27 mouse cellular contexts compared by ENCODE assay signal in genomic region chr10:39516541-39517133, GRCm38 (mm10).
DNase-seq lines count a peak whose midpoint lies in the region; ATAC-seq lines count a peak whose summit lies in the region.
"Had no signal": no experiment of that assay in that cellular context is flagged by ENCODE, and none has a peak within 500 bp of the region (broad histone marks: within the 10 kb centered on the region; RNA-seq: fewer than 3 reads in every experiment).

No protein-coding gene starts in this region.

- H3K4me1 ChIP-seq in midbrain, embryonic 14.5 days (ENCODE audit: control insufficient read depth, insufficient read depth, low read length), result peaks cover 8% of the 10 kb centered on the region; the same call in 1 of the 2 replicates
- peaks cover 25% of the 10 kb centered on the region for H3K4me1 ChIP-seq in midbrain, embryonic 16.5 days (ENCODE audit: control insufficient read depth, insufficient read depth, low read length)

- no peak overlapping the region for H3K4me3 ChIP-seq in midbrain, embryonic 14.5 days (replicated peaks; ENCODE audit: low read depth, low read length)
- no peak overlapping the region for H3K4me3 ChIP-seq in midbrain, embryonic 16.5 days (ENCODE audit: low read depth, low read length)
- H3K4me3 ChIP-seq: erythroblast, embryonic 14.5 days; heart, embryonic 12.5 days; megakaryocyte, embryonic 14.5 days; midbrain, embryonic 12.5 days had no signal

- no peak for DNase-seq in midbrain, embryonic 14.5 days
- DNase-seq in thymus, postnatal 14 days, result peak; percentile 60
- no peak for DNase-seq in thymus, adult 18-20 months
- no peak for DNase-seq in layer of hippocampus, postnatal 36 days
- no peak for DNase-seq in heart, adult 8-10 months (ENCODE audit: low spot score)
- DNase-seq: adrenal gland, postnatal 14 days; cerebellum, adult 11 months; cerebellum, postnatal 10 days; heart, adult 18-20 months; heart, postnatal 4 days; kidney, adult 11 months; kidney, postnatal 14 days; layer of hippocampus, adult 9-11 months; liver; lung, adult 2 months; lung, postnatal 14 days; right cerebral cortex, postnatal 25 days had no signal

- H3K27ac ChIP-seq in midbrain, embryonic 14.5 days (replicated peaks; ENCODE audit: low read depth, low read length), result 0 out of 2 replicates have a peak overlapping the region, but pooled peaks have one; percentile 20
- H3K27ac ChIP-seq in midbrain, embryonic 16.5 days (ENCODE audit: low read length), result no peak overlapping the region
- H3K27ac ChIP-seq: liver, embryonic 14.5 days; stomach, postnatal 0 days had no signal

- H3K9ac ChIP-seq in midbrain, embryonic 14.5 days (replicated peaks; ENCODE audit: low read length), result no peak overlapping the region
- H3K9ac ChIP-seq in midbrain, embryonic 16.5 days (ENCODE audit: low read depth, low read length), result no peak overlapping the region
- H3K9ac ChIP-seq: heart, embryonic 12.5 days; liver, embryonic 14.5 days had no signal

- 92% methylated on average over 6 of the region's 6 CpGs for WGBS in midbrain, embryonic 14.5 days
- 85% methylated on average over 6 of the region's 6 CpGs for whole genome bisulfite sequencing in midbrain, embryonic 16.5 days

- ATAC-seq in midbrain, embryonic 14.5 days (ENCODE audit: low FRiP score, low TSS enrichment), result no peak
- no peak for ATAC-seq in midbrain, embryonic 16.5 days
- peak; percentile 73 for ATAC-seq in granulocyte monocyte progenitor cell, adult 5-6 weeks (replicated peaks; ENCODE audit: poor library complexity, severe bottlenecking)
- ATAC-seq: inflammation-experienced regulatory T-cells, adult 6 months had no signal

- H3K9me3 ChIP-seq in midbrain, embryonic 14.5 days (ENCODE audit: control insufficient read depth, low read length), result no peaks in the 10 kb centered on the region
- no peaks in the 10 kb centered on the region for H3K9me3 ChIP-seq in midbrain, embryonic 16.5 days (replicated peaks; ENCODE audit: control insufficient read depth, low read length, poor library complexity, severe bottlenecking)
- H3K9me3 ChIP-seq: megakaryocyte, embryonic 14.5 days; midbrain, embryonic 12.5 days had no signal

- no peaks in the 10 kb centered on the region for H3K27me3 ChIP-seq in midbrain, embryonic 14.5 days (ENCODE audit: control insufficient read depth, insufficient read depth, low read length)
- H3K27me3 ChIP-seq in midbrain, embryonic 16.5 days (ENCODE audit: control insufficient read depth, insufficient read depth, low read depth, low read length), result no peaks in the 10 kb centered on the region
- H3K27me3 ChIP-seq: heart, embryonic 12.5 days; megakaryocyte, embryonic 14.5 days; midbrain, embryonic 12.5 days had no signal

- no peak overlapping the region for H3K4me2 ChIP-seq in midbrain, embryonic 14.5 days (ENCODE audit: low read length)
- no peak overlapping the region for H3K4me2 ChIP-seq in midbrain, embryonic 16.5 days (ENCODE audit: low read length)
- H3K4me2 ChIP-seq: heart, embryonic 12.5 days; hindbrain, embryonic 14.5 days; midbrain, embryonic 12.5 days had no signal

- peaks cover 21% of the 10 kb centered on the region for H3K36me3 ChIP-seq in midbrain, embryonic 14.5 days (ENCODE audit: control insufficient read depth, insufficient read depth, low read length)
- peaks cover 10% of the 10 kb centered on the region for H3K36me3 ChIP-seq in midbrain, embryonic 16.5 days (ENCODE audit: control insufficient read depth, insufficient read depth, low read length)
